ENCODE assay signal across 1 mouse cellular context in genomic region chr6:47919646-47920446, GRCm38 (mm10).
TF ChIP-seq lines count a peak whose summit lies in the region.

No protein-coding gene starts in this region.

TF ChIP-seq in MEL, 35 proteins besides CTCF, POLR2A, EP300 and RAD21 (continued from another document):
- TF ChIP-seq MXI1 (IDR thresholded peaks at IDR 0.05; ENCODE audit: low read depth, low read length), result peak; percentile 73
- no peak for TF ChIP-seq KAT2A (conservative IDR thresholded peaks at IDR 0.05; ENCODE audit: low read depth, low read length)
- no peak for TF ChIP-seq E2F4 (IDR thresholded peaks at IDR 0.05; ENCODE audit: borderline replicate concordance, low read depth, low read length)
- no peak for TF ChIP-seq HCFC1 (IDR thresholded peaks at IDR 0.05; ENCODE audit: low read depth, low read length)
- TF ChIP-seq POLR2AphosphoS5 (IDR thresholded peaks at IDR 0.05; ENCODE audit: borderline replicate concordance, low read depth, low read length), result no peak
- no peak for TF ChIP-seq JUND (IDR thresholded peaks at IDR 0.05; ENCODE audit: low read depth, low read length)
- 0 out of 2 replicates have a peak, but pooled peaks have one; percentile 41 for TF ChIP-seq MYC (IDR thresholded peaks at IDR 0.05; ENCODE audit: low read depth, low read length)
- no peak for TF ChIP-seq ZKSCAN1 (IDR thresholded peaks at IDR 0.05; ENCODE audit: low read depth, low read length)
- no peak for TF ChIP-seq ELF1 (IDR thresholded peaks at IDR 0.05; ENCODE audit: low read depth, low read length)
- peak; percentile 19; the same call in 1 of the 2 replicates for TF ChIP-seq SIN3A (IDR thresholded peaks at IDR 0.05; ENCODE audit: low read length)
- TF ChIP-seq SMC3 (IDR thresholded peaks at IDR 0.05; ENCODE audit: low read depth, low read length), result no peak
- no peak for TF ChIP-seq NELFE (IDR thresholded peaks at IDR 0.05; ENCODE audit: low read depth, low read length)
- no peak for TF ChIP-seq RCOR1 (IDR thresholded peaks at IDR 0.05; ENCODE audit: low read depth, low read length)
- no peak for TF ChIP-seq ZMIZ1 (IDR thresholded peaks at IDR 0.05; ENCODE audit: low read depth, low read length)
- TF ChIP-seq MEF2A (IDR thresholded peaks at IDR 0.05; ENCODE audit: extremely low read depth, insufficient replicate concordance, low read depth, low read length, poor library complexity, severe bottlenecking), result no peak
- TF ChIP-seq MAZ (IDR thresholded peaks at IDR 0.05; ENCODE audit: low read depth, low read length), result no peak
- no peak for TF ChIP-seq CHD2 (IDR thresholded peaks at IDR 0.05; ENCODE audit: low read length)
- TF ChIP-seq TCF12 (IDR thresholded peaks at IDR 0.05; ENCODE audit: low read depth, low read length), result no peak
- TF ChIP-seq ETS1 (IDR thresholded peaks at IDR 0.05; ENCODE audit: low read depth, low read length), result 0 out of 2 replicates have a peak, but pooled peaks have one; percentile 20
- TF ChIP-seq CHD1 (IDR thresholded peaks at IDR 0.05; ENCODE audit: low read depth, low read length), result peak; percentile 87; the same call in 1 of the 2 replicates
- no peak for TF ChIP-seq GATA1 (IDR thresholded peaks at IDR 0.05; ENCODE audit: low read depth, low read length)
- TF ChIP-seq TBP (IDR thresholded peaks at IDR 0.05; ENCODE audit: low read depth, low read length), result peak; percentile 93
